In genomic region chr3:31042992-31043391, GRCm38 (mm10) we compare ENCODE assay signal across 24 mouse cellular contexts.
"Had no signal": no experiment of that assay in that cellular context is flagged by ENCODE, and none has a peak within 500 bp of the region (broad histone marks: within the 10 kb centered on the region; RNA-seq: fewer than 3 reads in every experiment).

No protein-coding gene starts in this region.

- H3K9me3 ChIP-seq: heart, embryonic 10.5 days; heart, embryonic 12.5 days; hindbrain, embryonic 10.5 days; hindbrain, embryonic 12.5 days; intestine, embryonic 15.5 days; kidney, embryonic 15.5 days; limb, embryonic 12.5 days; liver, embryonic 12.5 days had no signal

- DNase-seq: gastrocnemius, adult 2 months; gastrocnemius, postnatal 10 days; gastrocnemius, postnatal 25 days; heart, adult 18-20 months; heart, postnatal 10 days; heart, postnatal 4 days; kidney, adult 2 months; kidney, adult 9 months; kidney, postnatal 14 days; kidney, postnatal 36 days; layer of hippocampus, adult 9-11 months; layer of hippocampus, postnatal 36 days; left cerebral cortex, postnatal 4 days had no signal

- H3K4me1 ChIP-seq: heart, embryonic 10.5 days; hindbrain, embryonic 10.5 days; hindbrain, embryonic 12.5 days; intestine, embryonic 15.5 days; kidney, embryonic 15.5 days; liver, embryonic 12.5 days had no signal

- H3K4me3 ChIP-seq: gastrocnemius, adult 2 months; heart, embryonic 10.5 days; heart, embryonic 12.5 days; hindbrain, embryonic 10.5 days; hindbrain, embryonic 12.5 days; intestine, embryonic 15.5 days; kidney, embryonic 15.5 days; limb, embryonic 12.5 days; liver, embryonic 12.5 days had no signal

- H3K27me3 ChIP-seq: heart, embryonic 12.5 days; hindbrain, embryonic 12.5 days; intestine, embryonic 15.5 days; kidney, embryonic 15.5 days; limb, embryonic 12.5 days; liver, embryonic 12.5 days had no signal

- H3K27ac ChIP-seq: gastrocnemius, adult 2 months; heart, embryonic 10.5 days; hindbrain, embryonic 10.5 days; hindbrain, embryonic 12.5 days; hindbrain, embryonic 14.5 days; intestine, embryonic 15.5 days; kidney, embryonic 15.5 days; kidney, postnatal 0 days; limb, embryonic 12.5 days; liver, embryonic 12.5 days; liver, embryonic 14.5 days had no signal
